Mouse (Mus musculus): ENCODE measurements around the gene Phf5a. TPM values are rescaled to one million over a fixed set of nuclear protein-coding genes. Genes with fewer than 3 reads are reported as not detected.

The Phf5a gene
- polyA plus RNA-seq, 1 experiment from 2014 or later, result 157 TPM

Other genes with a start within 250 kb of the Phf5a start
- 18.0 and 19.1 TPM in 2 replicates for gene L3mbtl2, start 208.0 kb downstream of the Phf5a start, polyA plus RNA-seq (2014; fragmentation: Nextera tagmentation; extraction: Ambion mirVana)
- gene Chadl, start 174.6 kb downstream of the Phf5a start, polyA plus RNA-seq (2014; fragmentation: Nextera tagmentation; extraction: Ambion mirVana), result 3.0 and 4.7 TPM in 2 replicates
- 35.5 and 46.2 TPM in 2 replicates for gene Zc3h7b, start 126.9 kb downstream of the Phf5a start, polyA plus RNA-seq (2014; fragmentation: Nextera tagmentation; extraction: Ambion mirVana)
- 90.9 and 92.7 TPM in 2 replicates for gene Rangap1, start 126.4 kb downstream of the Phf5a start, polyA plus RNA-seq (2014; fragmentation: Nextera tagmentation; extraction: Ambion mirVana)
- gene Tef, start 69.5 kb downstream of the Phf5a start, polyA plus RNA-seq (2014; fragmentation: Nextera tagmentation; extraction: Ambion mirVana), result 23.7 and 25.6 TPM in 2 replicates
- 24.5 and 25.1 TPM in 2 replicates for gene Tob2, start 13.1 kb downstream of the Phf5a start, polyA plus RNA-seq (2014; fragmentation: Nextera tagmentation; extraction: Ambion mirVana)
- gene Aco2, start 398 bp upstream of the Phf5a start, polyA plus RNA-seq (2014; fragmentation: Nextera tagmentation; extraction: Ambion mirVana), result 136 and 144 TPM in 2 replicates
- gene Polr3h, start 54.3 kb upstream of the Phf5a start, polyA plus RNA-seq (2014; fragmentation: Nextera tagmentation; extraction: Ambion mirVana), result 62.7 and 68.0 TPM in 2 replicates
- gene Csdc2, start 64.8 kb upstream of the Phf5a start, polyA plus RNA-seq (2014; fragmentation: Nextera tagmentation; extraction: Ambion mirVana), result 15.7 and 18.3 TPM in 2 replicates
- 29.9 and 37.2 TPM in 2 replicates for gene Pmm1, start 89.0 kb upstream of the Phf5a start, polyA plus RNA-seq (2014; fragmentation: Nextera tagmentation; extraction: Ambion mirVana)
- gene 1700029P11Rik, start 108.6 kb upstream of the Phf5a start, polyA plus RNA-seq (2014; fragmentation: Nextera tagmentation; extraction: Ambion mirVana), result not detected in 2 replicates
- 75.4 and 90.0 TPM in 2 replicates for gene Xrcc6, start 115.9 kb upstream of the Phf5a start, polyA plus RNA-seq (2014; fragmentation: Nextera tagmentation; extraction: Ambion mirVana)
- gene Desi1, start 162.0 kb upstream of the Phf5a start, polyA plus RNA-seq (2014; fragmentation: Nextera tagmentation; extraction: Ambion mirVana), result 24.2 and 26.3 TPM in 2 replicates
- 283 and 284 TPM in 2 replicates for gene Snu13, start 175.7 kb upstream of the Phf5a start, polyA plus RNA-seq (2014; fragmentation: Nextera tagmentation; extraction: Ambion mirVana)
- not detected in 2 replicates for gene 4930407I10Rik, start 187.2 kb upstream of the Phf5a start, polyA plus RNA-seq (2014; fragmentation: Nextera tagmentation; extraction: Ambion mirVana)
- 0.09 TPM in 1 of 2 replicates, not detected in the other for gene Mei1, start 198.1 kb upstream of the Phf5a start, polyA plus RNA-seq (2014; fragmentation: Nextera tagmentation; extraction: Ambion mirVana)

All from stomach, embryonic 14.5 days (tissue).